Mouse (Mus musculus) neural tube, embryonic 14.5 days (tissue): ENCODE results near the gene Fgfr2. TPM values are rescaled to one million over a fixed set of nuclear protein-coding genes. Genes with fewer than 3 reads are reported as not detected.
A peak's percentile ranks its signal among the peaks of the same experiment; 100 is the strongest.

Experiments
- ATAC-seq: fragments of 200-750 bp; cut with Nextera tagmentation; 2 replicates; pipeline ENCODE4 v1.8.0; 2017; ENCODE audit warnings: low read depth, mild to moderate bottlenecking, moderate TSS enrichment, moderate library complexity
- H3K27ac ChIP-seq: fragments of 300-500 bp; sonication (generic); 2 replicates; pipeline ENCODE4 v1.5.1; 2014; ENCODE audit warnings: low read depth, mild to moderate bottlenecking, control low read depth, low read length, moderate library complexity, mixed read lengths
- H3K27me3 ChIP-seq: fragments of 300-500 bp; sonication (generic); 2 replicates; pipeline ENCODE4 v1.6.1; 2014; ENCODE audit warnings: low read length; ENCODE audit not compliant: control insufficient read depth, insufficient read depth
- H3K36me3 ChIP-seq: fragments of 300-500 bp; sonication (generic); 2 replicates; pipeline ENCODE4 v1.6.1; 2014; ENCODE audit warnings: low read length, mixed read lengths; ENCODE audit not compliant: control insufficient read depth, insufficient read depth
- H3K4me1 ChIP-seq: fragments of 300-500 bp; sonication (generic); 2 replicates; pipeline ENCODE4 v1.6.1; 2014; ENCODE audit warnings: low read length; ENCODE audit not compliant: control insufficient read depth, insufficient read depth
- H3K4me2 ChIP-seq: fragments of 300-500 bp; sonication (generic); 2 replicates; pipeline ENCODE4 v1.6.1; 2014; ENCODE audit warnings: mild to moderate bottlenecking, low read depth, low read length, control low read depth
- H3K4me3 ChIP-seq: fragments of 300-500 bp; sonication (generic); 2 replicates; pipeline ENCODE4 v1.5.1; 2014; ENCODE audit warnings: low read depth, low read length, control low read depth, mixed read lengths
- H3K9ac ChIP-seq: fragments of 300-500 bp; sonication (generic); replicated peaks from 2 replicates; pipeline ENCODE4 v1.6.1; 2014; ENCODE audit warnings: low read depth, mild to moderate bottlenecking, control low read depth, low read length, mixed read lengths
- H3K9me3 ChIP-seq: fragments of 300-500 bp; sonication (generic); 2 replicates; pipeline ENCODE4 v1.6.1; 2016; ENCODE audit warnings: low read length; ENCODE audit not compliant: control insufficient read depth
- WGBS: fragments of 180-500 bp; shearing (Covaris S2); extraction: QIAGEN DNeasy Blood & Tissue Kit; methylation state at CpG from one replicate; pipeline ENCODE4 v1.1.7; 2014; 5-methylcytosine and 5-hydroxymethylcytosine counted together
- polyA plus RNA-seq: library from polyadenylated mRNA; unstranded; fragments of >200 nt; fragmentation: Nextera tagmentation; extraction: Ambion mirVana; gene quantifications from 2 replicates; pipeline ENCODE4 v1.2.1, GENCODE M21; 2014

Fgfr2 gene
- polyA plus RNA-seq, 1 experiment from 2014 or later = 28.1 TPM

DNA sequence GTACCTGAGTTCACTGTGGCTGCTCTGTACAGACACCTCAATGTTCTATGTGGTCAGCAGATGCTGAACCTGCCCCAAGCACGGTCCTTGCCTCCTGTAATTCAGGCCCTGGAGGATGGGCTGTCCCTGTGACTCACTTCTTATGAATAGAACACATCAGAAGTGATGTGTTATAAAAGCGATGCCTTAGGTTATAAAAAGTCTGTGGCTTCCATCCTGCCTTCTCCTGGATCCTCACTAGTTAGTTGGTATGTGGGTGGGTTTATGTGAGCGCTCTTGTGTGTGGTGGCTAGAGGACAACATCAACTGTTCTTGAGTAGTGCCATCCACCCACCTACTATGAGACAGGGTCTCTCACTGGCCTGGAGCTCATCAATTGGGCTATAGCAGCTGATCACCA is 685.7 kb downstream of the Fgfr2 start:
- Histone ChIP-seq H3K27ac (no peak overlapping the region), H3K9me3 (no peaks in the 10 kb centered on the region), H3K36me3 (no peaks in the 10 kb centered on the region), H3K9ac (no peak overlapping the region), H3K4me2 (no peak overlapping the region), H3K27me3 (no peaks in the 10 kb centered on the region), H3K4me3 (no peak overlapping the region), H3K4me1 (no peaks in the 10 kb centered on the region)
- no peak for ATAC-seq
- WGBS = 96% methylated on average over 3 of the region's 3 CpGs

DNA sequence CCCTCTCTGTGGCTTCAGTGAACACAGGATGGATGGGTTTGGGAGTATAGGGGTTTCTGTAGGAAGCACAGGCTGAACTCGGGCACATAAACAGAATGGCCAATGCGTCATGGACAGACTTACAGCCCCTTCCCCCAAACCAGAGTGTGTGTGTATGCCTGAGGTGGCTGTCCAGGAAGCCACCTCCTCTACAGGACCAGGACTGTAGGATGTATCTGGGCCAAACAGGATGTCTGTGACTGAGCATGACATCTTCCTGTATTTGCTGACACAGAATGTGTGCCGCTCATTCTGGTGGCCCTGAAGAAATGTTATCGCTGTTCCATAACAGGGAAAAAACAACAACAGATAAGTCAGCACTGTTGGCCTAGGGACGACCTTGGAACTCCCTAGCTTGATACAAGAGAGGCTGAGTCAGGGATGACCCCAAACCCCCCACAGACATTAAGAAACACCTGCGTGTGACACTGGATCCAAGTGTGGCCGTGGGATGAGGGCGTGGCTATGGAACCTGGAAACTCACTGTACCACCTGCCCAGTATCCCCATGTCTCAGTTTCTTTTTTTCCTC is 687.6 kb downstream of the Fgfr2 start:
- 86% methylated on average over 8 of the region's 8 CpGs for WGBS
- Histone ChIP-seq H3K4me3 (no peak overlapping the region), H3K4me2 (no peak overlapping the region), H3K9ac (no peak overlapping the region), H3K27me3 (no peaks in the 10 kb centered on the region), H3K4me1 (no peaks in the 10 kb centered on the region), H3K9me3 (no peaks in the 10 kb centered on the region), H3K36me3 (no peaks in the 10 kb centered on the region), H3K27ac (no peak overlapping the region)
- no peak for ATAC-seq

DNA sequence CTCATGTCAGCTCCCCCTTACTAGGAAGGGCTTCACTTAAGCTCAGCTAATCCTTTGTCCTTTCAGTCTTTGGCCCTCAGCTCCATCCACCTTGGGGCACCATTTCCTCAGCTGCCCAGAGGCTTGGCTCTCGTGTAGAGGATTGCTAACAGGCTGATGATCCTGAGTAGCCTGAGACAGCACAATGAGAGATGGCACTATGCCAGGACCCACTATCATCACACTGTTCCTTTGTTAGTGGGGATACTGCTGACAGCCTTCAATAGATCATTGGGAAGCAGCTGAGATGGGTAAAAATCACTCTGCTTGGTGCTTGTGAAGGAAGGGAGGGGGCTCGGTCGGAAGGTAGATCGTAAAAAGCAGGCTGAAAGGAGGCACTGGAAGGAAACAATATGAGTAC is 693.8 kb downstream of the Fgfr2 start:
- peak; percentile 68; the same call in 1 of the 2 replicates for ATAC-seq
- H3K27ac ChIP-seq = peak overlapping the region; percentile 66; the same call in 1 of the 2 replicates

DNA sequence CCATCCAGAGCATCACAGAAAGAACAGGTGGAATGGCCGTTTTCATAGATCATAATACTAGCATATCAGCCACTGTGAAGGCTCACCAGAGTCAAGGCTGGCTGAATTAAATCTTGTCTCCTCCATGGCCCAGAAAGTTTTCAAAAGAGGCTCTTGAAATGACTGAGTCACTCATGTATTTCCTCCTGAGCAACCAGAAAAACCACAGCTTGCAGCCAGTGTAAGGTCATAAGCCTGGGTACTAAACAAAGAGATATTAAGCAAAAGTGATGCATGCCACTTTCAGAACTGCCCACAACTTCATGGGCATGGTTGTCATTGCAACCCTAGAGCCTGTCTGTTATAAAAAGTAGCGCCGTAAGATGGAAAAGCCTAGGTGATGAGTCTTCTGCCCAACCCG is 694.8 kb downstream of the Fgfr2 start:
- no peak for ATAC-seq
- Histone ChIP-seq H3K27ac (no peak overlapping the region), H3K9me3 (no peaks in the 10 kb centered on the region), H3K27me3 (no peaks in the 10 kb centered on the region), H3K4me1 (0 out of 2 replicates have a peak, but pooled peaks cover 6% of the 10 kb centered on the region), H3K36me3 (no peaks in the 10 kb centered on the region), H3K4me3 (no peak overlapping the region), H3K9ac (no peak overlapping the region), H3K4me2 (no peak overlapping the region)
- WGBS = 98% methylated on average over 4 of the region's 4 CpGs

More for the DNA sequence above, 693.8 kb downstream of the Fgfr2 start:
- Histone ChIP-seq H3K36me3 (no peaks in the 10 kb centered on the region), H3K4me2 (no peak overlapping the region), H3K4me3 (no peak overlapping the region), H3K9ac (no peak overlapping the region), H3K27me3 (no peaks in the 10 kb centered on the region), H3K4me1 (0 out of 2 replicates have a peak, but pooled peaks cover 6% of the 10 kb centered on the region), H3K9me3 (no peaks in the 10 kb centered on the region)
- WGBS = 10% methylated on average over 4 of the region's 4 CpGs

DNA sequence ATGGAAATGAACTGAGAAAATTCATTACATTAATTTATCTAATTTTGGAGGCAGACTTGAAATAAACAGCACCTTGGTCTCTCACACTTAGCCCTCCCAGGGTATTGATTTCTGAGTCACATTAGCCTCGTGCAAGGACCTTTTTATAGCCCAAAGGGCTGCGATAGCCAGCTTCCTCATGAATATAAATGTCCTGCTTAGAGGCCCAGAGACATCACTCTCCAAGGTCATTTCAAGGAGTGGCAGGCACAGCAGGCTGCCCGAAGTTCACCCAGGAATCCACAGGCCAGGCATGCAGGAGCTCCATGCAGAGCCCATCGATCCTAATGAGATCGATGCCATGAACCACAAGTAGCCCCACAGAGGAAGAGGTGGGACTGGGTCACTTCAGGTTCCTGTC is 697.1 kb downstream of the Fgfr2 start:
- H3K27ac ChIP-seq = no peak overlapping the region
- H3K4me1 ChIP-seq = 0 out of 2 replicates have a peak, but pooled peaks cover 6% of the 10 kb centered on the region
- H3K27me3 ChIP-seq = no peaks in the 10 kb centered on the region
- H3K9me3 ChIP-seq = no peaks in the 10 kb centered on the region
- no peaks in the 10 kb centered on the region for H3K36me3 ChIP-seq
- no peak overlapping the region for H3K4me3 ChIP-seq
- H3K4me2 ChIP-seq = no peak overlapping the region
- ATAC-seq = no peak
- WGBS = 24% methylated on average over 5 of the region's 5 CpGs
- H3K9ac ChIP-seq = no peak overlapping the region

DNA sequence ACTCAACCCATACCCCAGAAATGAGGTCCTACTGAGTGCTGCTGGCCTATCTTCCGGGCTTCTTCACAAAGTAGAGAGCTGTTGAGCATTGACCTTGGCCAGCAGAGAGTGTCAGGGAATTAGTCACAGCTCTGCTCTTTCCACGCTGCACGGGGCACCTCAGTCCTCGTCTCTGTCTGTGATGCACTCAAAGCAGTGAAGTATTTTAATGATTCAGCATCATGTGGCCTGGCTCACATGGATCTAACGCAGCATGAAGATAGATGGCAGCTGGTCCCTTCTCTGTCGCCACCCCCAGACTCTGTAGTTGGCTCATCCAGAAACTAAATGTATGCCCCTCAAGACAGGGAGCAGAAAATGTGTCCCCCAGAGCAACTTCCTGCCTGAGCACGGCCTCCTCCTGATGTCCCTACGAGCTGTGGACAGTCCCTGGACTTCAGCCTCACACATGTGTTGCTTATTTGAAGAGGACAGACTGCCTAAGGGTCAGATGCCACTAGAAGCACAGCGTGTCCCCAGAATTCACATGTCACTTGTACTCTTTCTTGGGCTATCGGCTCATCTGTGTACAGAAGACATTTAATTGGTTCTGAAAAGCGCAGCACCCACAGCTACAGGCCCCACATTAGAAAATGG is 697.7 kb downstream of the Fgfr2 start:
- H3K9ac ChIP-seq = no peak overlapping the region
- H3K36me3 ChIP-seq = no peaks in the 10 kb centered on the region
- 36% methylated on average over 11 of the region's 11 CpGs for WGBS
- 0 out of 2 replicates have a peak, but pooled peaks cover 6% of the 10 kb centered on the region for H3K4me1 ChIP-seq
- no peak overlapping the region for H3K4me2 ChIP-seq
- peak; percentile 17; the same call in 1 of the 2 replicates for ATAC-seq
- no peak overlapping the region for H3K4me3 ChIP-seq
- no peaks in the 10 kb centered on the region for H3K27me3 ChIP-seq
- no peak overlapping the region for H3K27ac ChIP-seq
- H3K9me3 ChIP-seq = no peaks in the 10 kb centered on the region

DNA sequence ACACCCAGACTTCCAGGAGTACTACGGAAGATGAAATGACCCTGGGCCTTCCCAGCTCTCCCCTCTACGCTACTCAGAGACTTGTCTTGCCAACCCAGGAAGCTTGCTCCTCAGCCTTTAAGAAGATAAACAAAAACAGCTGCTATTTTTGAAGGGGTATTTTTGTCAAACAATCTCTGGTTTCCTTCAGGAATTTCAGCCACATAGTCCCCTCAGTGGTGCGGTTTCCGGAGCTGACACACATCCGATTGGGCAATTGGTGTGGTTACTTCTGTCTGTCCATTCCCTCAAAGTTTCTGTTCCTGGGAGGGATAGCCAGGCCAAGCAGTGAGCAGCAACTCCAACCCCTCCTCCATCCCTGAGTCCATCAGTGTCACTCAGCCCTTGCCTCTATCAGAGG is 699.6 kb downstream of the Fgfr2 start:
- H3K36me3 ChIP-seq = no peaks in the 10 kb centered on the region
- 82% methylated on average over 5 of the region's 5 CpGs for WGBS
- no peaks in the 10 kb centered on the region for H3K9me3 ChIP-seq
- ATAC-seq = no peak
- 0 out of 2 replicates have a peak, but pooled peaks cover 6% of the 10 kb centered on the region for H3K4me1 ChIP-seq
- H3K9ac ChIP-seq = no peak overlapping the region
- no peak overlapping the region for H3K4me2 ChIP-seq
- no peak overlapping the region for H3K4me3 ChIP-seq
- H3K27me3 ChIP-seq = no peaks in the 10 kb centered on the region
- H3K27ac ChIP-seq = no peak overlapping the region

DNA sequence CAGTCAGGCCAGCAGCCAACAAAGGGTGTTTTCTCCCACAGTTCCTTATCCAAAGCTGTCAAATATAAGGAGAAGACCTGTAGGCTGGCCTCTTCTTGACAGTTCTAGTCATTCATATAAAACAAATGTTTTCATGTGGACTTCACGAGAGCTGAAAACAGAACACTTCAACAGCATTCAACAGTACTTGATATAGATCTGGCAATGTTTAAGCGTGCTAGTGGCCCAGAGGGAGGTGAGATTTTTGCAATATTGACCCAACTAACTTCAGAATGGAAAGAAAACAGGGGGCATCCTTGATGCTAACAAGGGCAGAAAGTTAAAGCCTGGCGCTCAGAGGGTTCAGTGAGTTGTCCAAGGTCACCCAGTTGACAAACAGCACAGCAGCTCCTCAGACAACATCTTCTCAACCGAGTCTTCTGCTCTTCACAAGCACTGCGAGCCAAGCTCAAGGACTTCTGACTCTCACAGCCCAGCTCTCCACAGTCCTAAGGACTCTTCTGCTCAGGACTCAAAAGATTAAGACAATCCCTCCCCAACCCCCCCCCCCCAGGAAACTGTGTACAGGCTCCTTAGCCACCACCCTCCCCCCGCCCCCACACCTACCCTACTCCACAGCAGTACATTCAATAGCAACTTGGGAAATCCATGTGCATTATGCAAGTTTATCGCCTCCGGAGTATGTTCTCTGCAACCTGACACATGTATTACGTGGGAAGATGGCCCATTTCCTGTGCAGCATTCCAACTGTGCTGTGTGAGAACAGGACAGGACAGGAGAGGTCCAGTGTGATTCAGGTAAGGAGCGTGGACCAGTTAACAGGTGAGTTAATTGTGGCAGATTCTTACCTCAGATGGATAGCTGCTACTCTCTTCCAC is 703.5 kb downstream of the Fgfr2 start:
- Histone ChIP-seq H3K4me1 (peaks cover 6% of the 10 kb centered on the region; the same call in 1 of the 2 replicates), H3K27me3 (no peaks in the 10 kb centered on the region), H3K27ac (no peak overlapping the region), H3K4me2 (no peak overlapping the region), H3K4me3 (no peak overlapping the region), H3K9ac (no peak overlapping the region), H3K9me3 (no peaks in the 10 kb centered on the region), H3K36me3 (no peaks in the 10 kb centered on the region)
- ATAC-seq = no peak
- 93% methylated on average over 10 of the region's 10 CpGs for WGBS

DNA sequence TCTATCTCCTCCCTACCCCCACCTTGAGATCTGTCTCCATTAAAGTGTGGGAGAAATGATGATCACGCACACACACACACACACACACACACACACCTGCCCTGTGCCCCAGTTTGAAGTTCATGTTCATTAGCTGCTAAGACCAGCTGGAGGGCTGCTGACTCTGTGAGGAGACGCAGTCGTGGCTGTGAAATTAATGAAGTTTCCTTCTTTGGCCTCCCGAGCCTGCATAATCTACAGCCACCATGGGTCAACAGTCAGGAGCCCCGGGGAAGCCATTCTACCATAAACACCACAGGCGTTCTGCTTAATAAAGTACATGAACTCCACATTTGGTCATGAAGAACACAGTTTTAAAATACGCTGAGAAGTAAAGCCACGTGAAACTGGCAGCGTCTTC is 706.3 kb downstream of the Fgfr2 start:
- Histone ChIP-seq H3K36me3 (no peaks in the 10 kb centered on the region), H3K4me3 (no peak overlapping the region), H3K27me3 (no peaks in the 10 kb centered on the region), H3K9ac (no peak overlapping the region), H3K27ac (no peak overlapping the region), H3K4me1 (peaks cover 6% of the 10 kb centered on the region; the same call in 1 of the 2 replicates), H3K9me3 (no peaks in the 10 kb centered on the region), H3K4me2 (no peak overlapping the region)
- no peak for ATAC-seq
- WGBS = 29% methylated on average over 9 of the region's 9 CpGs
